Mouse (Mus musculus): ENCODE measurements around the gene Apba3. TPM values are rescaled to one million over a fixed set of nuclear protein-coding genes. Genes with fewer than 3 reads are reported as not detected.

Gene Apba3
- polyA plus RNA-seq, 1 experiment from 2014 or later, result 55.7 TPM

DNA sequence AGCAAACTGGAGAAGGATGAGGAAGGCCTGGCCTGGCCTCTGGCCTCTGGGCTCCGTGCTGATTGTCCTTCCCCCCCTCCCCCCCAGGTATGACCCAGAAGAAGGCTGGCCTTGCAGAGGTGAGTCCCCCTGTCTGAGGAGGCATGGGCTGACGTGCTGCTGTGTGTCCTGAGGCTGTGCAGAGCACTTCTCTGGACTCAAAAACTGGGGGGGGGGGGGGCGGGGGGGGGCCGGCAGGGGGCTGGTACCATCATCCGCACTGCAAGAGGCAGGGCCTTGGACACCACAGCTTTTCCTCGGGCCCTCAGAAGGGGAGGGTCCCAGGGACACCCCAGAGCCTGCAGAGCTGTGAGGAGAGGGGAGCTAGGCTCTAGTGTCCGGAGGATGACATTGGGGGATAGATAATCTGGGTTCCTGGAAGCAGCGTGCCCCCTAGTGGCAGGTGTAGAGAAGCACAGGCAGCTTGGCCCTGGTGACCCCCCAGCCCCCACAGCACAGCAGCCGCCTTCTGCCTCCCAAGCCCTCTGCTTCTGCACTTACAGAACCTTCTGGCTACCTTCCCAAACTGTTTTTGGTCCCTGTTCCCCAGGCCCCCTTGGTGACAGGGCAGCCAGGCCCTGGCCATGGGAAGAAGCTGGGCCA, 38.0 kb downstream of the Apba3 start:
- Histone ChIP-seq H3K9me3 (replicated peaks; ENCODE audit: low read length) (no peaks in the 10 kb centered on the region), H3K4me1 (replicated peaks; ENCODE audit: insufficient read depth, low read length) (peaks cover 33% of the 10 kb centered on the region), H3K36me3 (ENCODE audit: insufficient read depth, low read length) (peaks cover 35% of the 10 kb centered on the region), H3K9ac (ENCODE audit: low read depth, low read length) (no peak overlapping the region), H3K4me2 (ENCODE audit: low read length) (no peak overlapping the region), H3K4me3 (replicated peaks; ENCODE audit: low read depth, low read length) (no peak overlapping the region), H3K27me3 (ENCODE audit: insufficient read depth, low read length) (no peaks in the 10 kb centered on the region), H3K27ac (no peak overlapping the region)
- ATAC-seq (replicated peaks; ENCODE audit: low FRiP score, low read depth) (0 out of 2 replicates have a peak, but pooled peaks have one; percentile 18), DNase-seq (ENCODE audit: low spot score) (peak; percentile 78)
- 17% methylated on average over 8 of the region's 9 CpGs for WGBS
- TF ChIP-seq CTCF (IDR thresholded peaks at IDR 0.05; ENCODE audit: low read depth), result peak; percentile 87

DNA sequence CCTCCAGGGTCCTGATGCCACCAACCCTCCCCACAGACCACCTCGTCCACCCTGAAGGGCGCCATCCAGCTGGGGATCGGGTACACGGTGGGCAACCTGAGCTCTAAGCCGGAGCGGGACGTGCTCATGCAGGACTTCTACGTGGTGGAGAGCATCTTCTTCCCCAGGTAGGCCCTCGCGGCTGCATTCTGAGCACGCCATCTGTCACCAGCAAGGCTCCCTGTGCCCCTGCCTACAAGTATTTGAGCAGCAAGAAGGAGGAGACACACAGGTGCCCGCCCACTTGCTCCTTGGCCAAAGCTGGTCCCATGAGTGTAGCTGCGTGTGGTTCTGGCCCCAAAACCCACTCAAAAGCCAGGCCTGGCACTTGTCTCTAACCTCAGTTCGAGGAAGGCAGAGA, 38.9 kb downstream of the Apba3 start:
- H3K4me1 ChIP-seq (replicated peaks; ENCODE audit: insufficient read depth, low read length), result peaks cover 26% of the 10 kb centered on the region
- no peak overlapping the region for H3K27ac ChIP-seq
- no peaks in the 10 kb centered on the region for H3K27me3 ChIP-seq (ENCODE audit: insufficient read depth, low read length)
- no peak overlapping the region for H3K4me3 ChIP-seq (replicated peaks; ENCODE audit: low read depth, low read length)
- H3K9ac ChIP-seq (ENCODE audit: low read depth, low read length), result no peak overlapping the region
- WGBS, result 97% methylated on average over 14 of the region's 14 CpGs
- H3K4me2 ChIP-seq (ENCODE audit: low read length), result no peak overlapping the region
- ATAC-seq (replicated peaks; ENCODE audit: low FRiP score, low read depth), result no peak
- no peaks in the 10 kb centered on the region for H3K9me3 ChIP-seq (replicated peaks; ENCODE audit: low read length)
- peaks cover 43% of the 10 kb centered on the region for H3K36me3 ChIP-seq (ENCODE audit: insufficient read depth, low read length)
- no peak for TF ChIP-seq CTCF (IDR thresholded peaks at IDR 0.05; ENCODE audit: low read depth)
- DNase-seq (ENCODE audit: low spot score), result no peak

DNA sequence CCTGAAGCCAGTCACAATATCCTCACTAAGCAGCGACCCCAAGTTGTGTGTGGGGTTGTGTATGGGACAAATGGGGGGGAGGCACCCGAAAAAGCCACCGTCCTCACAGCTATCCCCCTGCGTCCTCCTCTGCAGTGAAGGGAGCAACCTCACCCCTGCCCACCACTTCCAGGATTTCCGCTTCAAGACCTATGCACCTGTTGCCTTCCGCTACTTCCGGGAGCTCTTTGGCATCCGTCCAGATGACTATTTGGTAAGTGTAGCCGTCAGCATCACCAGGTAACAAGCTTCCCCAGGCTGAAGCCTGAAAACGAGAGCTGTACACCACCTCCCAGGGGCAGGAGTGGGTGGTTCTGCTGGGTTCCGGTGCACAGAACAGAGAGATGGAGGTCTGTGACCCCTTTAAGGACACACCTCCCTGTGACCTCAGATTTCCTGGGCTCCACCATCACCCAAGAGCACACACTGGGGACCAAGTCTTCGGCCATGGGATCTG, 39.5 kb downstream of the Apba3 start:
- DNase-seq (ENCODE audit: low spot score) (no peak), ATAC-seq (replicated peaks; ENCODE audit: low FRiP score, low read depth) (no peak)
- peaks cover 21% of the 10 kb centered on the region for H3K4me1 ChIP-seq (replicated peaks; ENCODE audit: insufficient read depth, low read length)
- no peak overlapping the region for H3K4me3 ChIP-seq (replicated peaks; ENCODE audit: low read depth, low read length)
- no peaks in the 10 kb centered on the region for H3K9me3 ChIP-seq (replicated peaks; ENCODE audit: low read length)
- no peak overlapping the region for H3K4me2 ChIP-seq (ENCODE audit: low read length)
- no peak for TF ChIP-seq CTCF (IDR thresholded peaks at IDR 0.05; ENCODE audit: low read depth)
- H3K9ac ChIP-seq (ENCODE audit: low read depth, low read length), result no peak overlapping the region
- no peaks in the 10 kb centered on the region for H3K27me3 ChIP-seq (ENCODE audit: insufficient read depth, low read length)
- peaks cover 48% of the 10 kb centered on the region for H3K36me3 ChIP-seq (ENCODE audit: insufficient read depth, low read length)
- no peak overlapping the region for H3K27ac ChIP-seq
- WGBS, result 90% methylated on average over 12 of the region's 12 CpGs

DNA sequence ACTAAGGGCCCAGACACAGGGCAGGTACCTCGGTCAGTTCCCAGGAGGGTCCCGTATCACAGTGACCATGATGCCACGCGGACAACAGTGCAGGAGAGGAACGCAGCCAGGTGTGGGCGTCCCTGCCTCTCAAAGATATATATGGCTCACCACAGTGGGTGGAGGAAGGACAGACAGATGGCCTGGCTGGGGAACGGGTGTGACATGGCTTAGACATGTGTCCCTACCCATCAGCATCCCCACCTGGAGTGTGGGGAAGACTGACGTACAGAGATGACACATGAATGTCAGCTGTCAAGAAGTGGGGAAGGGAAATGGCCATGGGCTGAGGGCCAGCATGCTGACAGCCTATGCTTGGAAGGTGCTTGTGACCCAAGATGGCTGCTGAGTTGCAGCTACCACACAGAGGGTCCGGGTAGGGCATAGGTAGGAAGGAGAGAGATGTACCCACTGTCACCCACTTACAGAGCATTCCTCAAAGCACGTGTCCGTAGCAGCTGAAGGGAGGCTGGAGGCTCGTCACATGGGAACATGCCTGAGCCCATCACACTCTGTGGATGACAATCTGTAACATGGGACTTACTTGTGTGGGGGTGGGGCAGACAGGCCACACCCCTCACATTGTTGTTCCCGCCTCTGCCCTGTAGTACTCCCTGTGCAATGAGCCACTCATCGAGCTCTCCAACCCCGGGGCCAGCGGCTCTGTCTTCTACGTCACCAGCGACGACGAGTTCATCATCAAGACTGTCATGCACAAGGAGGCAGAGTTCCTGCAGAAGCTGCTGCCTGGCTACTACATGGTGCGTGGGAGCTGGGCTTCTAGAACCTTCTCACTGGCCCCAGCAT, 40.3 kb downstream of the Apba3 start:
- no peaks in the 10 kb centered on the region for H3K9me3 ChIP-seq (replicated peaks; ENCODE audit: low read length)
- DNase-seq (ENCODE audit: low spot score), result no peak
- H3K9ac ChIP-seq (ENCODE audit: low read depth, low read length), result no peak overlapping the region
- H3K4me2 ChIP-seq (ENCODE audit: low read length), result no peak overlapping the region
- ATAC-seq (replicated peaks; ENCODE audit: low FRiP score, low read depth), result no peak
- peaks cover 56% of the 10 kb centered on the region for H3K36me3 ChIP-seq (ENCODE audit: insufficient read depth, low read length)
- no peak overlapping the region for H3K27ac ChIP-seq
- H3K4me1 ChIP-seq (replicated peaks; ENCODE audit: insufficient read depth, low read length), result peaks cover 17% of the 10 kb centered on the region
- no peaks in the 10 kb centered on the region for H3K27me3 ChIP-seq (ENCODE audit: insufficient read depth, low read length)
- no peak for TF ChIP-seq CTCF (IDR thresholded peaks at IDR 0.05; ENCODE audit: low read depth)
- no peak overlapping the region for H3K4me3 ChIP-seq (replicated peaks; ENCODE audit: low read depth, low read length)
- 93% methylated on average over 21 of the region's 21 CpGs for WGBS

DNA sequence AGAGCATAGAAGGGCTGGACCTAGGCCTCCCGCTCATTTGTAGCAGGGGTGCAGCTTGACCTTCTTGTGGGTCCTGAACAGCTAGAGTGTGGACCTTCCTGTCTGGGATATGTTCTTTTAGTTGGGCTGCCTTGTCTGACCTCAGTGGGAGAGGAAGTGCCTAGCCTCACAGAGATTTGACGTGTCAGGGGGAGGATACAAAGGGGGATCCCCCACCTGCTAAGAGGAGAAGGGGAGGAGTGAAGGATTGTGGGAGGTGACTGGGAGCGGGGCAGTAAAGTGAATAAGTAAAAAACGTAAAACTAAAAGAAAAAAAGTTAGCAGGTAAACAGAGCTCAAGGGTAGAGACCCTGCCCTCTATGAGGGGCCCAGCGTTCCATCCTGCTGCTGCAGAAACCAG, 42.8 kb downstream of the Apba3 start:
- H3K9me3 ChIP-seq (replicated peaks; ENCODE audit: low read length), result no peaks in the 10 kb centered on the region
- H3K4me1 ChIP-seq (replicated peaks; ENCODE audit: insufficient read depth, low read length), result no peaks in the 10 kb centered on the region
- ATAC-seq (replicated peaks; ENCODE audit: low FRiP score, low read depth) (no peak), DNase-seq (ENCODE audit: low spot score) (no peak)
- H3K27ac ChIP-seq, result no peak overlapping the region
- peaks cover 69% of the 10 kb centered on the region for H3K36me3 ChIP-seq (ENCODE audit: insufficient read depth, low read length)
- 81% methylated on average over 5 of the region's 5 CpGs for WGBS
- H3K9ac ChIP-seq (ENCODE audit: low read depth, low read length), result no peak overlapping the region
- H3K27me3 ChIP-seq (ENCODE audit: insufficient read depth, low read length), result no peaks in the 10 kb centered on the region
- no peak overlapping the region for H3K4me3 ChIP-seq (replicated peaks; ENCODE audit: low read depth, low read length)
- no peak overlapping the region for H3K4me2 ChIP-seq (ENCODE audit: low read length)
- no peak for TF ChIP-seq CTCF (IDR thresholded peaks at IDR 0.05; ENCODE audit: low read depth)

DNA sequence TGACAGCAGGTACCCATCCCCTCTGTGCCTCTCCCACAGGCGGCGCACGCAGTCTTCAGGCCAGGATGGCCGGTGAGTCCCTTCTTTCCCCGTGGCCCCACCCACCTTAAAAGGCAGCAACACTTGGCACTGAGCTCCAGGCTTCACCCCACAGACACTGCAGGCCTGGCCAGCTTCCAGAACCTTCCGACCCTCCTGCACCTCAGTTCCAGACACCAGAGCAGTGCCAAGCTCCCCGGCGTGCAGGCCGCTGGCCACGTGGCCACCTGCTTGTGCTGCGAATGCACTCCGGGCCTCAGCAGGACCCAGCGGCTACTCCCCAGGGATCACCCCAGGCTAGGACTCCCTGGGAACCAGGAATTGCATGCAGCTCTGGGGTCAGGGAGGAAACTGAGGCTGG, 46.8 kb downstream of the Apba3 start:
- TF ChIP-seq CTCF (IDR thresholded peaks at IDR 0.05; ENCODE audit: low read depth), result no peak
- peaks cover 11% of the 10 kb centered on the region for H3K4me1 ChIP-seq (replicated peaks; ENCODE audit: insufficient read depth, low read length)
- WGBS, result 93% methylated on average over 13 of the region's 13 CpGs
- no peak overlapping the region for H3K4me2 ChIP-seq (ENCODE audit: low read length)
- no peaks in the 10 kb centered on the region for H3K9me3 ChIP-seq (replicated peaks; ENCODE audit: low read length)
- no peak overlapping the region for H3K4me3 ChIP-seq (replicated peaks; ENCODE audit: low read depth, low read length)
- no peak overlapping the region for H3K9ac ChIP-seq (ENCODE audit: low read depth, low read length)
- H3K27ac ChIP-seq, result no peak overlapping the region
- peaks cover 56% of the 10 kb centered on the region for H3K36me3 ChIP-seq (ENCODE audit: insufficient read depth, low read length)
- DNase-seq (ENCODE audit: low spot score) (no peak), ATAC-seq (replicated peaks; ENCODE audit: low FRiP score, low read depth) (no peak)
- H3K27me3 ChIP-seq (ENCODE audit: insufficient read depth, low read length), result no peaks in the 10 kb centered on the region
